Mouse (Mus musculus) embryonic fibroblast, embryonic 13.5 days (primary cell): ENCODE measurements around the gene Nup107.

Source experiments
- CTCF ChIP-seq: IDR thresholded peaks from 2 replicates; pipeline ENCODE4 v1.5.1; 2011; ENCODE audit warnings: mild to moderate bottlenecking, control low read depth, low read length, moderate library complexity, borderline replicate concordance; ENCODE audit not compliant: insufficient read depth
- POLR2A ChIP-seq: IDR thresholded peaks from 2 replicates; pipeline ENCODE4 v1.6.1; 2011; ENCODE audit warnings: low read depth, mild to moderate bottlenecking, control low read depth, low read length, moderate library complexity

GRCm38 (mm10) chr10:117782056-117782455, 10.4 kb downstream of the Nup107 start:
- no peak for TF ChIP-seq POLR2A
- TF ChIP-seq CTCF: no peak
